Mouse (Mus musculus): ENCODE data around the gene Rgs6. TPM values are rescaled to one million over a fixed set of nuclear protein-coding genes. Genes with fewer than 3 reads are reported as not detected.

Gene Rgs6
- polyA plus RNA-seq, 1 experiment from 2014 or later = 1.9 TPM

DNA sequence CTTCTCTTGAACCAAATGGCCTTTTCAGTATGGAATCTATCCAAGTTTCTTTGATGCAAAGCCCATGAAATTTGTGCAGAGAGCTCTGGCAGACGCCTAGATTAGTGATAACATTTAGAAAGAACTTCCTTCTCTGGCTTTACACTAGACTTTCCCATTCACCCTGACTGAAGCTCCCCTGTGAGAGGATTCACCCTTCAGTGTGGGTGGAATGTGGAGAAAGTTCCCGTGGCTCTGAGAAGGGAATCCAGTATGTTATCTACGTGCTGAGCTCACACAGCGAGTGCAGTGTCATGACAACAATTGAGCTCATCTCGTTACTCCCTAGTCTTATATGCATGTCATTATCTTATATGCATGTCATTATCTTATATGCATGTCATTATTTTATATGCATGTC lies 61.9 kb downstream of the Rgs6 start:
- CTCF ChIA-PET = interaction anchor here (1.9 kb wide), 1 partner anchor 18 kb away, joined by 6 read pairs; no protein-coding TSS in a partner anchor
- DNase-seq (ENCODE audit: low read depth, low spot score) (no peak), ATAC-seq (no peak)
- H3K27me3 ChIP-seq = no peaks in the 10 kb centered on the region
- POLR2A ChIA-PET = no interaction called here
- no peak for TF ChIP-seq CTCF (IDR thresholded peaks at IDR 0.05)
- in situ Hi-C loops (cut with MboI; ENCODE audit: low pct_unique_long_range_greater_than_20kb) = no loop called here

- H3K27me3 ChIP-seq = no peaks in the 10 kb centered on the region
- ATAC-seq (no peak), DNase-seq (ENCODE audit: low read depth, low spot score) (no peak)
- ChIA-PET CTCF (no interaction called here), POLR2A (no interaction called here)
- in situ Hi-C loops (cut with MboI; ENCODE audit: low pct_unique_long_range_greater_than_20kb) = no loop called here
- no peak for TF ChIP-seq CTCF (IDR thresholded peaks at IDR 0.05)
Measured at GRCm38 (mm10) chr12:82664598-82664997, 76.5 kb downstream of the Rgs6 start.

- POLR2A ChIA-PET = no interaction called here
- CTCF ChIA-PET = no interaction called here
- ATAC-seq (no peak), DNase-seq (ENCODE audit: low read depth, low spot score) (no peak)
- no peaks in the 10 kb centered on the region for H3K27me3 ChIP-seq
- in situ Hi-C loops (cut with MboI; ENCODE audit: low pct_unique_long_range_greater_than_20kb) = no loop called here
- TF ChIP-seq CTCF (IDR thresholded peaks at IDR 0.05) = no peak
Measured at GRCm38 (mm10) chr12:82667441-82667840, 79.3 kb downstream of the Rgs6 start.

DNA sequence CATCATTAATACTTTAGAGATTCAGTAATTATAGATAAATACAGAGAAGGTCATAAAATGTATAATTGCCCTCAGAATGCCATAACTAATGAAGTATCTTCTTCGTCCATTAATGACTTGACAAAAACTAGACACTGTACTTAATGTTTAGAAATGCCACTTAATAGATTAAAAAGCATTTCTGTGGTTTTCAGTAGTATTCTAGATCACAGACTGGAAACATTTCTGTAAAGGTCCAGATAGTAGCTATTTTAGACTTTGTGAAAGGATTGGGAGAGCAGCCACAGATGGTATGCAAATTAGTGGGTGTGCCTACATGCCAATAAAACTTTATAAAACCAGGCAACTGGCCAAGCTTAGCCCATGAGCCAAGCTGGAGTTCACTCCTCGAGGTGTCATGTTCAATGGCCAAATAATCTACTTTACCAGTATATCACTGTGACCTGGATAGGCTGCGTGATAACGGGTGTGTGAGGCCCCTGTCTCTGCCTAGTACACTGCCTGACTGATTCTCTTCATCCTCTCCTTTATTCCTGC lies 82.2 kb downstream of the Rgs6 start:
- CTCF ChIA-PET = no interaction called here
- TF ChIP-seq CTCF (IDR thresholded peaks at IDR 0.05) = no peak
- DNase-seq (ENCODE audit: low read depth, low spot score) = no peak
- no peak for ATAC-seq
- in situ Hi-C loops (cut with MboI; ENCODE audit: low pct_unique_long_range_greater_than_20kb) = no loop called here
- POLR2A ChIA-PET = no interaction called here
- no peaks in the 10 kb centered on the region for H3K27me3 ChIP-seq

DNA sequence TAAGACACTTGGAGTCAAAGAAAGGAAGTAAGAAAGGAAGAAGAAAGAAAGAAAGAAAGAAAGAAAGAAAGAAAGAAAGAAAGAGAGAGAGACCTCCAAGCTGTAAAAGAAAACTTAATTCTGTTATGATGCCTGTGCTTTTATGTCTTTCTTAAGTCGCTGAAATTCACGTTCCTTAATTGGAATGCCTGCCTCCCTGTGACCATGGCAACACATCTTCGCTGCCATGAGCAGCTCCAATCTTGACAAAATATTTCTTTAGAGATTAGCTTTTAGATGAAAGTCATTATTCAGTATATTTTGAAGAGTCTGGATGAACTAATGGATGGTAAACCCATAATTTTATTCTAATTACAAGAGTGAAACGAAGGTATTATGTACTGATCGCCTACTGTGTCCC lies 83.5 kb downstream of the Rgs6 start:
- POLR2A ChIA-PET = no interaction called here
- CTCF ChIA-PET = no interaction called here
- no peak for TF ChIP-seq CTCF (IDR thresholded peaks at IDR 0.05)
- DNase-seq (ENCODE audit: low read depth, low spot score) = no peak
- in situ Hi-C loops (cut with MboI; ENCODE audit: low pct_unique_long_range_greater_than_20kb) = no loop called here
- H3K27me3 ChIP-seq = no peaks in the 10 kb centered on the region
- ATAC-seq = no peak

DNA sequence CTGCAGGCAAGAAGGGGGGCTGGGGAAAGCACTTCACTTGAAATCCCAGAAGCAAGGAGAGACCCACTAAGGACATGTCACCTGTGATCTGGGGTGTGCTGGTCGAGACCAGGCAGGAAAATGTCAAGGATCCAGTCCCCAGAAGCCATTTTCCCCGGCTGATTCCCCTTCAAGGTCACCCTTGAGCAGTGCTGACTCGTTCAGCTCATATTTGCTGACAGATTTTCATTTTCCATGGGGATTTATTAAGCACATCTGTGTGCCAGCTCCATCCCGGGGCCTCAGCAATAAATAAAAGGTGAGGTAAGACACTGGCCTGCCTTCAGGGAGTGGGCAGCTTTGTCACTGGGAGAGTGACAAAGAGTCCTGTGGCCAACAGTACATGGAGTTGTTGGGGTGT lies 87.0 kb downstream of the Rgs6 start:
- in situ Hi-C loops (cut with MboI; ENCODE audit: low pct_unique_long_range_greater_than_20kb) = no loop called here
- POLR2A ChIA-PET = no interaction called here
- ATAC-seq = peak; percentile 31
- TF ChIP-seq CTCF (IDR thresholded peaks at IDR 0.05) = no peak
- CTCF ChIA-PET = interaction anchor here (1.3 kb wide), 1 partner anchor 30 kb away, joined by 3 read pairs; no protein-coding TSS in a partner anchor
- DNase-seq (ENCODE audit: low read depth, low spot score) = peak; percentile 3
- no peaks in the 10 kb centered on the region for H3K27me3 ChIP-seq

- POLR2A ChIA-PET = no interaction called here
- in situ Hi-C loops (cut with MboI; ENCODE audit: low pct_unique_long_range_greater_than_20kb) = no loop called here
- no peak for TF ChIP-seq CTCF (IDR thresholded peaks at IDR 0.05)
- no peaks in the 10 kb centered on the region for H3K27me3 ChIP-seq
- DNase-seq (ENCODE audit: low read depth, low spot score) = no peak
- CTCF ChIA-PET = no interaction called here
- ATAC-seq = no peak
Measured at GRCm38 (mm10) chr12:82687015-82687414, 98.9 kb downstream of the Rgs6 start.

DNA sequence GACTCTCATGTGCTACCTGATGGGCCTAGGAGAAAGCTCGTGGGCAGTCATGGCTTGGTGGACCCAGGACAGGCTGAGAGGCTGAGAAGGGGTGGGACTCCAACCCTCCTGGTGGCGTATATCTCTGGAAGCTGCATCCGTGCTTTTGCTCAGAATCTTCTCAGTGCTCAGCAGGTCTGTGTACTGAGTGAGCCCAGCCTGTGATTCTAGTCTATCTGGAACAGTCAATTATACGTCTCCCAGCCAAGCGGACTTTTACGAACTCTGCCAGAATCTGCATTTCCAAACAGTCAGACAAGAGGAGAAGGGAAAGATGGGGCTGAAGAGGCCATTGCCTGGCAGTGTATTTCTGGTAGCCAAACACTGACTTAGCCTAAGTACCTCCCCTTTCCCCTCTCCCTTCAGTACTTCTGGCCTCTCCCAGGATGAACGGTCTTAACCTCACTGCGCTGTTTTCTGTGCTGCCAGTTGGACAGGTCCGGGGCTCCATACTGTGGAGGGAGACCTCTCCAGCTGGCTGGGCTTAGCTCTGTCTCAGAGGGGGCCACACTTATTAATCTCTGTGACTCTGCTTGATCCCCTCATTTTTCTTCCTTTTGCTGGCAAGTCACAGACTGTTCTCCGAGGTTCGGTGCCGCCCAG lies 110.9 kb downstream of the Rgs6 start:
- H3K27me3 ChIP-seq = no peaks in the 10 kb centered on the region
- in situ Hi-C loops (cut with MboI; ENCODE audit: low pct_unique_long_range_greater_than_20kb) = no loop called here
- TF ChIP-seq CTCF (IDR thresholded peaks at IDR 0.05) = no peak
- no peak for DNase-seq (ENCODE audit: low read depth, low spot score)
- ChIA-PET CTCF (no interaction called here), POLR2A (no interaction called here)
- no peak for ATAC-seq

DNA sequence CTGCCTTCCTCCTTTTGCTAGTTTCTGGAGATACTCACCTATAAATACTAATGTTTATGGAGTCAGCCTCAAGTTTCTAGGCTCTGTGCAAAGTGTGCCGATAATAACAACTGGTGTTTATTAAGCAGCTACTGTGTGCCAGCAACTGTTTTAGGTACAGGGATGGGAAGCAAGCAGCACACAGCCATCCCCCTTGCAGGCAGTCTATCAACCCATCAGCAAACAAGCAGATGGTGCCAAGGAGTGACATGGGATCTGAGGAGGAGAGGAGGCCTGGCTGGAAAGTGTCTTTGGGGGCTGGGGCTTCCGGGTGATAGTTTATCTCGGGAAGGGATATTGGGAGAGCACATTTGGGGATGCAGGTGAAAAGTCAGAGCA lies 111.4 kb downstream of the Rgs6 start:
- in situ Hi-C loops (cut with MboI; ENCODE audit: low pct_unique_long_range_greater_than_20kb) = no loop called here
- H3K27me3 ChIP-seq = no peaks in the 10 kb centered on the region
- no peak for TF ChIP-seq CTCF (IDR thresholded peaks at IDR 0.05)
- POLR2A ChIA-PET = no interaction called here
- ATAC-seq (no peak), DNase-seq (ENCODE audit: low read depth, low spot score) (no peak)
- CTCF ChIA-PET = no interaction called here

GRCm38 (mm10) chr12:82700241-82700640 lies 112.1 kb downstream of the Rgs6 start:
- ATAC-seq (no peak), DNase-seq (ENCODE audit: low read depth, low spot score) (peak; percentile 24)
- no peak for TF ChIP-seq CTCF (IDR thresholded peaks at IDR 0.05)
- CTCF ChIA-PET = no interaction called here
- in situ Hi-C loops (cut with MboI; ENCODE audit: low pct_unique_long_range_greater_than_20kb) = no loop called here
- no peaks in the 10 kb centered on the region for H3K27me3 ChIP-seq
- POLR2A ChIA-PET = no interaction called here

DNA sequence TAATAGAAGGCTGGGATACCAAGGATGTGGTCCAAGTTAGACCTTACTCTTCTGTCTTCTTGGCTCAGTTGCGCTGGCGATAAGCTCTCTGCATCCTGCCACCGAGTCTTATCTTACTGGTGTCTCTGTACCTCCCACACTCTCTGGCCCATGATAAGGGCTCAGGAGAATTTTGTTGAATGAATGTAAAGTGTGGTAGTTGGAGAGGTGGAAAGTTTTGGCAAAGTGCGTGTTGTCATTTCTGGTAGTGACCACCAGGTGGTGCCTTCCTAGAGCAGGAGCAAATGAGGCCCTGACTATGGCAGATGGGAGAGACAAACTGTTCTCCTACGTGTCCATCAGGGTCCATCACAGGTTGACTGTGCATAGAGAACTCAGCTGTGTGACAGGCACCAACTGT lies 112.7 kb downstream of the Rgs6 start:
- in situ Hi-C loops (cut with MboI; ENCODE audit: low pct_unique_long_range_greater_than_20kb) = no loop called here
- ChIA-PET CTCF (no interaction called here), POLR2A (no interaction called here)
- no peak for ATAC-seq
- TF ChIP-seq CTCF (IDR thresholded peaks at IDR 0.05) = peak; percentile 71
- no peak for DNase-seq (ENCODE audit: low read depth, low spot score)
- H3K27me3 ChIP-seq = no peaks in the 10 kb centered on the region

- in situ Hi-C loops (cut with MboI; ENCODE audit: low pct_unique_long_range_greater_than_20kb) = no loop called here
- DNase-seq (ENCODE audit: low read depth, low spot score) (no peak), ATAC-seq (no peak)
- TF ChIP-seq CTCF (IDR thresholded peaks at IDR 0.05) = no peak
- ChIA-PET CTCF (no interaction called here), POLR2A (no interaction called here)
- no peaks in the 10 kb centered on the region for H3K27me3 ChIP-seq
Measured at GRCm38 (mm10) chr12:82701359-82701758, 113.3 kb downstream of the Rgs6 start.

Data from Patski (cell line).